Mouse (Mus musculus): ENCODE data around the gene Lmbr1. TPM values are rescaled to one million over a fixed set of nuclear protein-coding genes. Genes with fewer than 3 reads are reported as not detected.

The Lmbr1 gene
- total RNA-seq, 2 experiments from 2014 or later, result 29.3 to 33.7 TPM

GRCm38 (mm10) chr5:29273426-29273825 is 104.8 kb downstream of the Lmbr1 start:
- DNase-seq (ENCODE audit: low spot score in 2 of 2), result no peak

GRCm38 (mm10) chr5:29270879-29271278 is 107.3 kb downstream of the Lmbr1 start:
- DNase-seq (ENCODE audit: low spot score in 2 of 2), result peak in 1 of 2 experiments; percentile 5

GRCm38 (mm10) chr5:29253876-29254275 is 124.3 kb downstream of the Lmbr1 start:
- DNase-seq (ENCODE audit: low spot score in 2 of 2), result no peak

- no peak for DNase-seq (ENCODE audit: low spot score in 2 of 2)
Measured at GRCm38 (mm10) chr5:29251496-29251873, 126.7 kb downstream of the Lmbr1 start.

GRCm38 (mm10) chr5:29250795-29251495 is 127.2 kb downstream of the Lmbr1 start:
- DNase-seq (ENCODE audit: low spot score in 2 of 2), result no peak

GRCm38 (mm10) chr5:29244769-29245168 is 133.4 kb downstream of the Lmbr1 start:
- DNase-seq (ENCODE audit: low spot score in 2 of 2), result peak in 1 of 2 experiments; percentile 31

GRCm38 (mm10) chr5:29238379-29238778 is 139.8 kb downstream of the Lmbr1 start:
- no peak for DNase-seq (ENCODE audit: low spot score in 2 of 2)

- DNase-seq (ENCODE audit: low spot score in 2 of 2), result no peak
Measured at GRCm38 (mm10) chr5:29230481-29230880, 147.7 kb downstream of the Lmbr1 start.

GRCm38 (mm10) chr5:29224089-29224488 is 154.1 kb downstream of the Lmbr1 start:
- DNase-seq (ENCODE audit: low spot score in 2 of 2), result no peak

- no peak for DNase-seq (ENCODE audit: low spot score in 2 of 2)
Measured at GRCm38 (mm10) chr5:29217997-29218396, 160.2 kb downstream of the Lmbr1 start.

GRCm38 (mm10) chr5:29211980-29212555 is 166.1 kb downstream of the Lmbr1 start:
- DNase-seq (ENCODE audit: low spot score in 2 of 2), result no peak

GRCm38 (mm10) chr5:29205690-29206089 is 172.5 kb downstream of the Lmbr1 start:
- DNase-seq (ENCODE audit: low spot score in 2 of 2), result no peak

- DNase-seq (ENCODE audit: low spot score in 2 of 2), result no peak
Measured at GRCm38 (mm10) chr5:29199868-29200267, 178.3 kb downstream of the Lmbr1 start.

- DNase-seq (ENCODE audit: low spot score in 2 of 2), result no peak
Measured at GRCm38 (mm10) chr5:29198960-29199488, 179.2 kb downstream of the Lmbr1 start.

- no peak for DNase-seq (ENCODE audit: low spot score in 2 of 2)
Measured at GRCm38 (mm10) chr5:29197187-29197586, 181.0 kb downstream of the Lmbr1 start.

GRCm38 (mm10) chr5:29196264-29196658 is 181.9 kb downstream of the Lmbr1 start:
- DNase-seq (ENCODE audit: low spot score in 2 of 2), result no peak

GRCm38 (mm10) chr5:29195570-29196263 is 182.5 kb downstream of the Lmbr1 start, which contains the start of gene Rnf32:
Rnf32 (plus strand) TSS chr5:29195992.
- peak; percentile 77 to 89 for DNase-seq (ENCODE audit: low spot score in 2 of 2)

GRCm38 (mm10) chr5:29195231-29195569 is 183.0 kb downstream of the Lmbr1 start:
- no peak for DNase-seq (ENCODE audit: low spot score in 2 of 2)

GRCm38 (mm10) chr5:29186798-29187197 is 191.4 kb downstream of the Lmbr1 start:
- DNase-seq (ENCODE audit: low spot score in 2 of 2), result no peak

Measured in layer of hippocampus, postnatal 14 days (tissue).